Mouse (Mus musculus) frontal cortex, postnatal 10 days (tissue): ENCODE data around the gene Stk32c.

ENCODE experiments used
- DNase-seq, 2 experiments: peaks; one replicate each; pipeline ENCODE4 v3.0.0; 2022; ENCODE audit warnings: low spot score in 2 of 2, mixed read lengths in 1 of 2

The Stk32c gene

DNA sequence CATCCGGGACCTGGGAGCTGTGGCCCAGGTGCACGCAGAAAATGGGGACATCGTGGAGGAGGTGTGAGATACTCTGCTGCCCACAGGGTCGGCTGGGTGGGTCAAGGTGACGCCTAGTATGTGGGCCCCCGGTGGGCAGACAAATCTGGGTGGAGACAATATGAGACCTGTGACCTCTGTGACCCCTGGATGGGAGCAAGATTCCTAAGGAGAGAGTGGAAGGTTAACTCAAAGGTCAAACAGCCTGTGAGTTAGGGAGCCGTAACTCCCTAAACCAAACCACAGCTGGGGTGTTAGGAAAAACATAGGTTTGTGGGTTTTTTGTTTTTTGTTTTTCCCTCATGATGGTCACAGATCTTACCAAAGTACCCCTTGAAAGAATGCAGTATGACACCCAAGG lies 119.3 kb downstream of the Stk32c start:
- DNase-seq, result no peak

DNA sequence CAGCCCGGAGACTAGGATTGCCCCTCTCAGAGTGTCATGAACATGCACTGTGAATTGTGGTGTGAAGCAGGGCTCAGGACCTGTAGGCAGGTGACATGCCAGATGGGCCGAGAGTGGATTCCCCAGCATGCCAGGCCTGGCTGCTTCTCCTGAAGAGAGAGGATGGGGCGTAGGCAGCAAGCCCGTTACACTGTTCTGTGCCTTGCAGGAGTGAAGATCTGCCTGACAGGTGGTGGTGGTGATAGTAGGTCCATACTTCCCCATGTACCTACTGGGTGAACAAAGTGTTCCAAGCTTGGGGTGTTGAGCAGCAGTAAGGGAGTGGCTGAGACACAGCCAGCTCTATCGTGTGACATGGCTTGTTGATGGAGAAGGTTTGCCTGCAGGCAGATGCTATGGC lies 120.0 kb downstream of the Stk32c start:
- DNase-seq, result no peak

DNA sequence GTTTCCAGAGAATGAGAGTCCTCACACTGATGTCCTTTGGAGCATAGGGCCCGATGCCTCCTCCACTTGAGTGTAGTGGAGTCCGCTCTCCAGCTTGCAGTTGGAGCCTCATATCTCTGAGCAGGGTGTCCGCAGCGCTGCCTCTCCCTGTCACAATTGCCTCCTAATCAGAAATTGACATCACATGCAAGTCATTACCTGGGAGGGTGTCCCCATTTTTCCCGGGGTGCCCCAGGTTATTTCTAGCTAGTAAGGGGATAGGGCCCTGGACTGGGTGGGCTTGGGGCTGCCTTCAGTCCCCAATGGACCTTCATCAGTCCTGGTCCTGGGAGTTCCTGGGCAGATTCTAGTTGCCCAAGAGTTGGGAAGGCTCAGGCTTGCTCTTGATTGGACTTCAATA lies 120.4 kb downstream of the Stk32c start:
- no peak for DNase-seq

GRCm38 (mm10) chr7:139091681-139092080 lies 121.4 kb downstream of the Stk32c start:
- no peak for DNase-seq

DNA sequence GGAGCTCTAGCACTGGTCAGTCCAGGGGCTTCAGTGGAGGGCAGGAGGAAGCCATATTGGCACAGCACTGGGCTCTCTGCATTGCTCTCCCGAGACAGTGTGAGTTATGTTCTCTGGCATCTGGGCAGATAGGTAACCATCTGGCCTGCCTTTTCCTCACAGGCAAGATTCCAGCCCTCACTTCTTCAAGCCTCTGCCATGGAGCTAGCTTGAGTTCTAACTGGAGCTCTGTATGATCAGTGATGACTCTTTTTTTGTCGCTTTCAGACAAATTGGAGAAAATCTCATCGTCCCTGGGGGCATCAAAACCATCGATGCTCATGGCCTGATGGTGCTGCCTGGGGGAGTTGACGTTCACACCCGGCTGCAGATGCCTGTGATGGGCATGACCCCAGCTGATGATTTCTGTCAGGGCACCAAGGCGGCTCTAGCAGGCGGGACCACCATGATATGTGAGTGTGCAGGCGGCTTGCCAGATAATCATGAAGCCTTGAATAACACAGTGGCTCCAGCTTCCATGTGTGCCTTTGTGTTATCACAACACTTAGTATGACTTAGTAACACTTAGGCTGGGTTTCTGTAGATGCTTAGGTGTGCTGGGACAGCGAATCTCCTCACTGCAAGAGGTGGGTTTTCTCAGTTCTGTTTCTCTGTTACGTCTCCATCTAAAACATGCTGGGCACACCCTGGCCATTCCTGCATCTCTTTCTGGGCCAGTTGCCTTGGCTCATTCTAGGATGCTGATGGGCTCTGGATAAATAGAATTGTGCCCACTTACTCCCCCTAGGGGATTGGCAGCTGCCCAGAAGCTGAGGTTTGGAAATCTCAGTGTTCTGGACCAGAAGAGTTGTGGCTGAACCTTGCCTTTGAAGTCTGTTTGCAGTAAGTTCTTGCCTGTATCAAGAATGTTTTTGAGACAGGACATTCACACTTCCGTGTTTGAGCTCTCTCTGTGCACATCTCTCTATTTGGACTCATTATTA lies 122.9 kb downstream of the Stk32c start:
- DNase-seq, result peak in 1 of 2 experiments; percentile 43

GRCm38 (mm10) chr7:139087801-139088200 lies 125.3 kb downstream of the Stk32c start:
- DNase-seq, result no peak

DNA sequence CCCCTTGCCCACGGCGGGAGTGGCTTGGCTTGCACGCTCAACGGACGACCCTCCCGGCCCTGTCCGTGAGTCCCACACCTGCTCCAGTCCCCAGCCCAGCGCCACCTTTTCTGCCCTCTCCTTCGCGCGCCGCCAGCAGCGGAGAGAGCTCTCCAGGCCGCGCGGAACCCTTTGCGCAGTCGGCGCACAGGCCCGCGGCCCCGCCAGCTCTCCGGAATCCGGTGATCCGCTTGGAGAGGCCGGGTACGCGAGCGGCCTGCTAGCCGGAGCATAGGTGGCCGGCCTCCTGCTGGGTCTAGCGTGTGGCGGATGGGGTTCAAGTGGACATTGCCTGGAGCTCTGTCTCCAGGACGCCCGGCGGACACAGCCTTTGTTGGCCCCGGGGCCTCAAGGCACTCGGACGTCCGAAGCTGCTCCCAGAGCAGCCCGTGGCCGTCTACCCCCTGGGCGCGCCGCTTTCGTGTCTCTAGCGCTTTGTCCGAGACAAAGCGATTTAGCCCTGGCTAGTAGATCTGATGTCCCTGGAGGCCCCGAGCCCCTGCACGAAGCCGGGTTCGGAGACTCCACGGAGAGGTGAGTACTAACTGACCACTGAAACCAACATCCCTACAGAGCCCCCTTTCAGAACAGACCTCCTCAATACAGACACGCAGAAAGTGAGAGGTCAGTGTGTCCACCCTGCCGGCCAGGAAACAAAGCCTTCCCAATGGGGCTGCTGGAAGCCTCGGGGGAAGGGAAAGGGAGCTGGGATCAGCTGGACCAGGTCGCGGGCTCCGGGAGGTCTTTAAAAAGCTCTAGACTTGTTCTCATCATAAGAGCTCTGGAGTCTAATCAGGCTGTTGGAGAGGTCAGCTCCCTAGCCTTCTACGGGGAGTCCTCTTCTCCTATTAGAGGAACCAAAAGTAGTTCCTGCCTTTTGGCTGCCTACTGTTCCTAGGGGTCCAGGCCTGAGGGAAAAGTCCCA lies 126.6 kb downstream of the Stk32c start:
- no peak for DNase-seq

DNA sequence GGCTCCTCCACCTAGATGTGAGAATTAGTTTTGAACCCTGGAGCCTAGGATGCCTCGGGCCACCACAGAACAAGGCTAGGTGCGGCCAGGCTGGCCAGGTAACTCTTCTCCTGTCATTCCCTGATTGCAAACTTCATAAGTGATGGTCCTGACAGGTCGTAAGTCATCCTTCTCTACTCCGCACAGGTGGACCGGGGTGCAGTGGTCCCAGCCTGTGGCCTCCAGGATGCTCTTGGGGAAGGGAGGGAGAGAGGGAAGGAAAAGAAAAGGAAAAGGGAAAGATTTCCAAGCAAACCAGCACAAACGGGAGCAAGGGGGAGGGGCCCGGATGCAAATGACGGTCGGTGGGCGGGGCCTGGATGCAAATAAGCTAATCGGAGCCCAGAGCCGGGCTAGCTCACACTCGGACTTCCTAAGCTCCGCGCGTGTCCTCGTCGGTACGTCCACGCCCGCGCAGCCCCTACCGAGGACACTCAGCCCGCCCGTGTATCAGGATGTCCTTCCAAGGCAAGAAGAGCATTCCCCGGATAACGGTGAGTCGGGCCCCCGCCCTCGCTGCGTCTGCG lies 127.4 kb downstream of the Stk32c start, which contains the start of gene Dpysl4:
Gene Dpysl4 (plus strand): TSS at position 373 of the 566 bp plus-strand sequence.
- DNase-seq, result peak; percentile 82 to 85

GRCm38 (mm10) chr7:139084316-139084715 lies 128.8 kb downstream of the Stk32c start:
- DNase-seq, result no peak

DNA sequence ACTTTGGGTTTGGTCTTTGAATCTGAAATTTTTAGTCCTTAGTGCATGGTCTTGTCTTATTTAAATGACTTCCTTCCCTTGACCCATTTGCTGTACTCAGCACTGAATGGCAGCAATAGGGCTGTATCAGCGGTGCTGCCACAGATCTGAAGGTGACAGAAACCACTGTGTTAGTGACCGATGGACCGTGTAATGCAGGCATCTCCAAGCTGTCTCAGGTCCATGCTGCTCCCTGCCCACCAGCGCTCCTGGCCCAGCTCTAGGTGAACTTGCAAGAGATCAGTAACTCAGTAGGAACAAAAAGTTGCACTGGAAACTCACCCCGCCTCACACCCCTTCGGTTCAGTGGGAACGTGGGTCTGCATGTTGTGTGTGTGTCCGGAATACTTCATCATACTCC lies 130.8 kb downstream of the Stk32c start:
- no peak for DNase-seq

DNA sequence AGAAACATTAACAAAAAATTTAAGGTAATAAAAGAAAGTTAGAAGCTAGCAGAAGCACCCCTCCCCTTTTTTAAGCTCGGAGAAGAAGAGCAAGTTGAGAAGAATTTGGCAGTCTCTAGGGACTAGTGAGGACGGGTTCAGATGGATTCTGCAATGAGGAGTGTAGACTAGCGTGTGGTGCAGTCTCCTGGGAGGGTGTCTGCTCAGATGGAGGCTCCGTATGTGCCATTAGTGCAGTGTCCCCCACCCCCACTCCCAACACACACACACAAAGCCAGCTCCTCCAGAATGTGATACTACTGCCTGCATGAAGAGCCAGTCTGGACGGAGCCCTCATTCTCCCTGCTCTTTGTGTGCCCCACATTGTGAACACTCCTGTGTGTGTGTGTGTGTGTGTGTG lies 131.9 kb downstream of the Stk32c start:
- no peak for DNase-seq

DNA sequence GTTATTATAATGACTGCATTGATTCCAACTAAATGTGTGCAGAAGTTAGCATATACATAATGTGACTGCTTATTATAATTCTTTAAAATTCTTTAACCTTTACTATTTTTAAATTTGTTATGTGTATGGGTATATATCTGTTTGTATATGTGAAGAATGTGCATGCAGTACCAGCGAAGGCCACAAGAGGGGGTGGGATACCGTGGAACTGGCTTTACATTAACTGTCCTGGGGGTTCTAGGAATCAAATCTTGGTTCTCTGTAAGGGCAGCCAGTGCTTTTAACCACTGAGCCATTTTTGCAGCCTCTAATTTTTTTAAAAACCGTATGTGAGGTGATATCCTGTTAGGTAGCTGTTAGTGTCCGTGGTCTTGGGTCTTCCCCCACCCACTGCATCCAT lies 132.4 kb downstream of the Stk32c start:
- no peak for DNase-seq

DNA sequence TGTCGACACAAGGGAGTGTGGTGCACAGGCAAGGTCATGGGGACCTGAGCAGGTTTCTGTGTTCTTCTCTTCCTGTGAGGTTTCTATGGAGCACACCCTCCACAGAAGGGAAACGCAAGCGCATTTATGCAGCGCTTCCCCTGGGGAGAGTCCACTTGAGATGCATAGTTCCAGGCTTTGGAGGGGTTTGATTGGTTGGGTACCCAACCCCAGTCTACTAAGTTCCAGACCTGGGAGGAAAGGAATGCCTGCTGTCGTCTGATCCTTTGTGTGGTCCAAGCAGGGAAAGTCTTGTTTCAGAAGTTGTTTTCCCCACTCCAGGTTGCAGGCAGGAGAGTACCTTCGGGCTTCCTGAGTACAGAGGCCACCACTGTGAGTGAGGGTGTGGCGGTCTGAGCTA lies 134.0 kb downstream of the Stk32c start:
- no peak for DNase-seq

DNA sequence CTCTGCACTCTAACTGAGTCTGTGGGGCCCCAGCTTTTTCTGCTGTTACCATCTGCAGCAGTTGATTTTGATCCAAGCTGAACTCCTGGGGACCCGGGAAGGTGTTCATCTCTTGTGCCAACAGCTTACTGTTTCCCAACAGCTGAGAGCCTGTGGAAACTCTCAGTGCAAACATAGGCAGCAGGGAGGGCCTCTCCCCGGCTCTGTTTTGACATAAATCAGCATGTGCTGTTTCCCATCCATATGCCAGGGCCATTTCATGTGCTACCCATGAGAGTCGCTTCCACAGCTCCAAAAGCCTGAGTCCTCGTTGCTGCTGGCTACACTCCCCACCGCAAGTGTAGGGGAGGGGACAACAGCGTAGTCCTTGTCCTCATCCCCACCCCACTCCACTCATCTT lies 134.9 kb downstream of the Stk32c start:
- no peak for DNase-seq

DNA sequence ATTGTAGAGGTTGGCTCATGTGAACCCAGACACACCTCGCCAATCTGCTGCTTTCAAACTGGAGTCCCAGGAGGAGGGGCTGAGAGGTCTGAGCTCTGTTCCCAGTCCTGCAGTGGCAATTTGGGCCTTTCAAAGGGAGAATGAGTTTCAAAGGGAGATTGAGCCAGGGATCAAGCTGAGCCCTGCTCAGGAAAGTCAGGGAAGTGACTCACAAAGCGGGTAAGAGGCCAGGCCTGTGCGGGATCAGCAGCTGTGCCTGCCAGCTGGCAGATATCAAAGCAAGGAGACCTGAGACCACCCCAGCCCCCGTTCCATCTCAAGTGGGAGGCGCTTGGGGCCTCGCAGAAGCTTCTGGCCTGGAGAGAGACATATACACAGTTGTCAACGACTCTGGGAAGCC lies 135.8 kb downstream of the Stk32c start:
- DNase-seq, result no peak

GRCm38 (mm10) chr7:139075054-139075794 lies 137.9 kb downstream of the Stk32c start:
- no peak for DNase-seq

- no peak for DNase-seq
Measured at GRCm38 (mm10) chr7:139074189-139074588, 138.9 kb downstream of the Stk32c start.

GRCm38 (mm10) chr7:139068182-139068623 lies 144.9 kb downstream of the Stk32c start:
- peak in 1 of 2 experiments; percentile 74 for DNase-seq

DNA sequence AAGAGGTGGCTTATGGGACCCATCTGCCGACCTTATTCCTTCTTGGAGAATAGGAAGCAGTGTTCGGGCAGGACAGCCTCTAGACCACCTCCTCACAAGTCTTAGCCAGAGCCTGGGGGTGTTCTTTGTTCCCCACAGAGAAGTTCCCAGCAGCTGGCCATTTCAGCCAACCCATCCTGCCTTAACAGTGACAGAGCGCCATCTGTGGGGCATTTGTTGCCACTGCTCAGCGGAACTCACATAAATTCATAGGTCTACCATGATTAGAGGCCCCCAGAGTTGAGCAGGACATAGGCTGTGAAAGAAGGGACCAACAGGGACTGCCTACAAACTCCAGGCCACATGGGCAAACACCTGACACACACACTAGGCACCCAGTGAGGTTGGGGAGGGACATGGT lies 149.7 kb downstream of the Stk32c start:
- DNase-seq, result no peak
